Mouse (Mus musculus) myocyte (in vitro differentiated cells): ENCODE measurements around the gene C1qtnf3. TPM values are rescaled to one million over a fixed set of nuclear protein-coding genes. Genes with fewer than 3 reads are reported as not detected.

Source experiments
- H3K27me3 ChIP-seq: one replicate; pipeline ENCODE4 v1.6.1; 2011; ENCODE audit not compliant: control insufficient read depth, insufficient read depth, insufficient read length
- H3K36me3 ChIP-seq: one replicate; pipeline ENCODE4 v1.6.1; 2011; ENCODE audit not compliant: control insufficient read depth, insufficient read depth
- H3K4me2 ChIP-seq: one replicate; pipeline ENCODE4 v1.6.1; 2011; ENCODE audit warnings: low read depth, control low read depth
- H3K4me3 ChIP-seq: one replicate; pipeline ENCODE4 v1.5.1; 2011; ENCODE audit warnings: mild to moderate bottlenecking, control low read depth, moderate library complexity
- H3K79me2 ChIP-seq: one replicate; pipeline ENCODE4 v1.6.1; 2011; ENCODE audit not compliant: control insufficient read depth, insufficient read depth
- H3ac ChIP-seq: one replicate; pipeline ENCODE4 v1.6.1; 2011; ENCODE audit not compliant: control insufficient read depth, insufficient read length
- CEBPB ChIP-seq: IDR thresholded peaks from 2 replicates; pipeline ENCODE4 v1.6.1; 2011; ENCODE audit warnings: mild to moderate bottlenecking, moderate library complexity; ENCODE audit not compliant: poor library complexity, insufficient read depth, severe bottlenecking
- E2F4 ChIP-seq: IDR thresholded peaks from one replicate; pipeline ENCODE4 v1.6.1; 2011; ENCODE audit warnings: mild to moderate bottlenecking, control low read depth, moderate library complexity; ENCODE audit not compliant: insufficient read depth
- MAX ChIP-seq: IDR thresholded peaks from one replicate; pipeline ENCODE4 v1.6.1; 2011; ENCODE audit warnings: low read depth, mild to moderate bottlenecking, control low read depth
- MYOD1 ChIP-seq, 3 experiments: IDR thresholded peaks; one replicate each; pipeline ENCODE4 v1.6.1; 2011; ENCODE audit warnings: control low read depth in 2 of 3, low read depth in 2 of 3, mild to moderate bottlenecking in 2 of 3, moderate library complexity in 1 of 3; ENCODE audit not compliant: insufficient read length in 2 of 3, control insufficient read depth in 1 of 3
- MYOG ChIP-seq, 3 experiments: IDR thresholded peaks; one replicate each; pipeline ENCODE4 v1.6.1; 2011; ENCODE audit warnings: control low read depth in 2 of 3, low read depth in 2 of 3, mild to moderate bottlenecking in 2 of 3; ENCODE audit not compliant: insufficient read length in 2 of 3, control insufficient read depth in 1 of 3, insufficient read depth in 1 of 3
- POLR2A ChIP-seq: IDR thresholded peaks from one replicate; pipeline ENCODE4 v1.6.1; 2011; ENCODE audit warnings: low read depth, mild to moderate bottlenecking, control low read depth, moderate library complexity; ENCODE audit not compliant: insufficient read length
- POLR2AphosphoS2 ChIP-seq: IDR thresholded peaks from one replicate; pipeline ENCODE4 v1.6.1; 2011; ENCODE audit warnings: low read depth, control low read depth; ENCODE audit not compliant: insufficient read length
- REST ChIP-seq: IDR thresholded peaks from one replicate; pipeline ENCODE4 v1.6.1; 2011; ENCODE audit warnings: mild to moderate bottlenecking, control low read depth, moderate library complexity; ENCODE audit not compliant: insufficient read depth, insufficient read length
- SRF ChIP-seq: IDR thresholded peaks from one replicate; pipeline ENCODE4 v1.6.1; 2011; ENCODE audit warnings: low read depth; ENCODE audit not compliant: control insufficient read depth, insufficient read length
- TCF12 ChIP-seq: IDR thresholded peaks from one replicate; pipeline ENCODE4 v1.6.1; 2011; ENCODE audit warnings: mild to moderate bottlenecking, control low read depth; ENCODE audit not compliant: poor library complexity, insufficient read depth, severe bottlenecking
- TCF3 ChIP-seq: IDR thresholded peaks from one replicate; pipeline ENCODE4 v1.6.1; 2011; ENCODE audit warnings: low read depth, control low read depth; ENCODE audit not compliant: insufficient read length
- USF1 ChIP-seq: IDR thresholded peaks from one replicate; pipeline ENCODE4 v1.6.1; 2011; ENCODE audit warnings: low read depth, mild to moderate bottlenecking, control low read depth, moderate library complexity
- polyA plus RNA-seq: library from polyadenylated mRNA; unstranded; fragments of >200 nt; fragmentation: generic; extraction: Trizol; gene quantifications from one replicate; pipeline ENCODE4 v1.2.1, GENCODE M21; 2012; ENCODE audit warnings: missing spikeins

Gene C1qtnf3
- polyA plus RNA-seq, 1 experiment: 77.5 TPM

GRCm38 (mm10) chr15:10941901-10942300, 10.2 kb upstream of the C1qtnf3 start:
- H3K36me3 ChIP-seq: no peaks in the 10 kb centered on the region
- H3K4me3 ChIP-seq: no peak overlapping the region
- no peaks in the 10 kb centered on the region for H3K79me2 ChIP-seq
- H3K4me2 ChIP-seq: peak overlapping the region; percentile 71
- no peak overlapping the region for H3ac ChIP-seq
- no peaks in the 10 kb centered on the region for H3K27me3 ChIP-seq
- TF ChIP-seq CEBPB: no peak
- TF ChIP-seq MYOG (IDR thresholded peaks at IDR 0.05; ENCODE audit: control insufficient read depth in 1 of 3, insufficient read depth in 1 of 3, insufficient read length in 2 of 3, low read depth in 2 of 3): no peak
- peak in 1 of 3 experiments; percentile 45 for TF ChIP-seq MYOD1 (IDR thresholded peaks at IDR 0.05; ENCODE audit: control insufficient read depth in 1 of 3, insufficient read length in 2 of 3, low read depth in 2 of 3)

GRCm38 (mm10) chr15:10947852-10948251, 4.3 kb upstream of the C1qtnf3 start:
- no peak overlapping the region for H3ac ChIP-seq
- no peak for TF ChIP-seq E2F4
- no peak overlapping the region for H3K4me2 ChIP-seq
- H3K27me3 ChIP-seq: no peaks in the 10 kb centered on the region
- H3K36me3 ChIP-seq: no peaks in the 10 kb centered on the region
- no peak overlapping the region for H3K4me3 ChIP-seq
- H3K79me2 ChIP-seq: no peaks in the 10 kb centered on the region

GRCm38 (mm10) chr15:10952760-10953305, 701 bp downstream of the C1qtnf3 start:
- no peaks in the 10 kb centered on the region for H3K27me3 ChIP-seq
- no peak overlapping the region for H3ac ChIP-seq
- no peaks in the 10 kb centered on the region for H3K36me3 ChIP-seq
- H3K4me3 ChIP-seq: peak overlapping the region; percentile 10
- TF ChIP-seq SRF: no peak
- no peak for TF ChIP-seq TCF12
- no peak for TF ChIP-seq MYOG (IDR thresholded peaks at IDR 0.05; ENCODE audit: control insufficient read depth in 1 of 3, insufficient read depth in 1 of 3, insufficient read length in 2 of 3, low read depth in 2 of 3)
- TF ChIP-seq POLR2AphosphoS2: no peak
- no peak for TF ChIP-seq E2F4
- no peak for TF ChIP-seq MAX
- no peak for TF ChIP-seq TCF3
- no peak for TF ChIP-seq USF1
- TF ChIP-seq POLR2A: no peak
- TF ChIP-seq MYOD1 (IDR thresholded peaks at IDR 0.05; ENCODE audit: control insufficient read depth in 1 of 3, insufficient read length in 2 of 3, low read depth in 2 of 3): no peak
- TF ChIP-seq REST: no peak
- H3K79me2 ChIP-seq: no peaks in the 10 kb centered on the region
- peak overlapping the region; percentile 77 for H3K4me2 ChIP-seq

DNA sequence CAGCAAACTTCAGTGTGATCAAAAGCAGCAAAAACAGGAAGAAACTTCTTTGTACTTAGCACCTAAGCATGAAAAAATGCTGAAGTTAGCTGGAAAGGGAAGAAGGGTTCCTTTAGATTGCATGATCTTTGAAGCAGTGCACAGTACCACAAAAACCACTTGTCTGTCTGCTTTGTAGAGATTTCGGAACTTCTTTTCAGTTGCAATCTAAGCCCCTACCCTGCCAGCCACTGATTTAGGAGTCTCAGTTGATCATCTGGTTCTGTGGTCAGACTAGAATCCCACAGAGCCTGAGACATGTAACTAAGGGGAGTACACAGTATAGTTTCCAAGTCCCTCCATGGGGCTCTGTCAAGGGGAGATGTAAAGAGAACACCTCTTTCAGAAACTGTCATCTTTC, 1.3 kb downstream of the C1qtnf3 start:
- Histone ChIP-seq H3K36me3 (no peaks in the 10 kb centered on the region), H3K27me3 (no peaks in the 10 kb centered on the region), H3K4me2 (peak overlapping the region; percentile 77), H3ac (no peak overlapping the region), H3K79me2 (no peaks in the 10 kb centered on the region), H3K4me3 (peak overlapping the region; percentile 10)
- TF ChIP-seq E2F4: no peak

GRCm38 (mm10) chr15:10954381-10955016, 2.4 kb downstream of the C1qtnf3 start:
- no peaks in the 10 kb centered on the region for H3K27me3 ChIP-seq
- peak overlapping the region; percentile 10 for H3K4me3 ChIP-seq
- no peak for TF ChIP-seq E2F4
- TF ChIP-seq SRF: no peak
- TF ChIP-seq USF1: no peak
- no peak for TF ChIP-seq MYOG (IDR thresholded peaks at IDR 0.05; ENCODE audit: control insufficient read depth in 1 of 3, insufficient read depth in 1 of 3, insufficient read length in 2 of 3, low read depth in 2 of 3)
- no peak for TF ChIP-seq TCF3
- TF ChIP-seq CEBPB: no peak
- no peak for TF ChIP-seq POLR2AphosphoS2
- no peak for TF ChIP-seq TCF12
- no peak for TF ChIP-seq MYOD1 (IDR thresholded peaks at IDR 0.05; ENCODE audit: control insufficient read depth in 1 of 3, insufficient read length in 2 of 3, low read depth in 2 of 3)
- TF ChIP-seq POLR2A: no peak
- no peak for TF ChIP-seq MAX
- no peak overlapping the region for H3ac ChIP-seq
- H3K36me3 ChIP-seq: no peaks in the 10 kb centered on the region
- peak overlapping the region; percentile 33 for H3K4me2 ChIP-seq
- H3K79me2 ChIP-seq: no peaks in the 10 kb centered on the region
